Mouse (Mus musculus): ENCODE measurements around the gene Olfr639. TPM values are rescaled to one million over a fixed set of nuclear protein-coding genes. Genes with fewer than 3 reads are reported as not detected.

Olfr639 gene
- not detected in 2 replicates for polyA plus RNA-seq (2012; rRNA removed)

DNA sequence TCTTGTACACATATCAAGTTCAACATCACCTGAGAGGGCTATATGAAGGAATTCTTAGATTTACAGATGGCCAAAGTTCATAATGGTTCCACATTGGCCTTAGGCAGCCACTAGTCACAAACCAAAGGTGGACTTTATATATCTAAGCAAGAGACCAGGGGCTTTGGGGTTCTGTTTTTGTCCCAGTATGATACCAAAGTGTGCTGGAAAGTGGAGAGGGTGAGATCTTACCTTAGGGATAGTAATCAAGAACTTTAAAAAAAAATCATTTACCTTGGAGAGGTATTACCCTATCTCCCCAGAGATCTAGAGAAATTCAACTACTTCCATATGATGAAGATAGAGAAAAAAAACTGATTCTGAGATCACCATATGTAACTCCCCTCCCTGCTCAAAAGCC is at the start of gene Olfr639:
TSS of gene Olfr639 (minus strand) at position 101 of the 400 bp plus-strand sequence.
- Histone ChIP-seq H3K4me1 (ENCODE audit: control insufficient read depth, insufficient read depth, low read length) (no peaks in the 10 kb centered on the region), H3K4me3 (ENCODE audit: insufficient read depth, low read length) (no peak within 1 kb of the TSS), H3K27ac (ENCODE audit: insufficient read depth, low read length) (no peak within 1 kb of the TSS)
- TF ChIP-seq CTCF (IDR thresholded peaks at IDR 0.05; ENCODE audit: extremely low read depth, insufficient read depth, low read length) (no peak), POLR2A (IDR thresholded peaks at IDR 0.05; ENCODE audit: extremely low read depth, insufficient read depth, low read length) (no peak)

DNA sequence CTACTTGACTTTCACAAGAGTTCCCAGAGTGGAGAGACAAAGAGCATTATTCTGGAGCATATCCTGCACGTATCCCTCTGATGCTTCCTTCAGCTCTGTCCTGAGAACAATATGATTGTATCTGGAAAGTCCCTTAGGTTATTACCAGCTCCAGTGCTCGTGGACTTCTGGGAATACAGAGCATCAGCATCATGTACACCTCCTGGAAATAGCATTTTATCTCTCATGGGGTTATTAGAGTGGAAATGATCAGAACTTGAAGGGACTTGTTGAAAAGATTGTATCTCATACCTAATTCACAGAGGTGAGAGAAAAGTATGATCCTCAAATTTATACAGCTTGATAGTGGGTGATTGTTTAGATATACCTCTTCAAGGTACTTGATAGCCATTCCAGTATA is 44.2 kb upstream of the Olfr639 start, which contains the start of gene 4930516K23Rik:
TSS of gene 4930516K23Rik (minus strand) at position 101 of the 400 bp plus-strand sequence.
- no peaks in the 10 kb centered on the region for H3K4me1 ChIP-seq (ENCODE audit: control insufficient read depth, insufficient read depth, low read length)
- H3K27ac ChIP-seq (ENCODE audit: insufficient read depth, low read length), result no peak within 1 kb of the TSS
- no peak for TF ChIP-seq POLR2A (IDR thresholded peaks at IDR 0.05; ENCODE audit: extremely low read depth, insufficient read depth, low read length)
- no peak for TF ChIP-seq CTCF (IDR thresholded peaks at IDR 0.05; ENCODE audit: extremely low read depth, insufficient read depth, low read length)
- H3K4me3 ChIP-seq (ENCODE audit: insufficient read depth, low read length), result no peak within 1 kb of the TSS

DNA sequence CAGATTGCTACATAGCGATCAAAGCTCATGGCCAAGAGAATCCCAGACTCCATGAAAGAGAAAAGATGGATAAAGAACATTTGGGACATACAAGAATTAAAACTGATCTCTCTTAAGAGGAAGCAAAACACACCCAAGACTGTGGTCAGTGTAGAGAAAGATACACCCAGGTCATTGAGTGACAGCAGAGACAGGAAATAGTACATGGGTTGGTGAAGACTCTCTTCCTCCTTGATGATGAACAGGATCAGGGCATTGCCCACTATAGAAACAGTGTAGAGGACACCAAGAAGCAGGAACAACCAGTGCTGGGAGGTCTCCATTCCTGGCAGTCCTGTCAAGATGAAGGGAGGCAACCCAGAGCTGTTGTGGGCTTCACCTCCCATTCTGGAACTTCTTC is 42.1 kb upstream of the Olfr639 start:
- no peaks in the 10 kb centered on the region for H3K4me1 ChIP-seq (ENCODE audit: control insufficient read depth, insufficient read depth, low read length)
- TF ChIP-seq POLR2A (IDR thresholded peaks at IDR 0.05; ENCODE audit: extremely low read depth, insufficient read depth, low read length) (no peak), CTCF (IDR thresholded peaks at IDR 0.05; ENCODE audit: extremely low read depth, insufficient read depth, low read length) (no peak)
- H3K27ac ChIP-seq (ENCODE audit: insufficient read depth, low read length), result no peak overlapping the region
- no peak overlapping the region for H3K4me3 ChIP-seq (ENCODE audit: insufficient read depth, low read length)

DNA sequence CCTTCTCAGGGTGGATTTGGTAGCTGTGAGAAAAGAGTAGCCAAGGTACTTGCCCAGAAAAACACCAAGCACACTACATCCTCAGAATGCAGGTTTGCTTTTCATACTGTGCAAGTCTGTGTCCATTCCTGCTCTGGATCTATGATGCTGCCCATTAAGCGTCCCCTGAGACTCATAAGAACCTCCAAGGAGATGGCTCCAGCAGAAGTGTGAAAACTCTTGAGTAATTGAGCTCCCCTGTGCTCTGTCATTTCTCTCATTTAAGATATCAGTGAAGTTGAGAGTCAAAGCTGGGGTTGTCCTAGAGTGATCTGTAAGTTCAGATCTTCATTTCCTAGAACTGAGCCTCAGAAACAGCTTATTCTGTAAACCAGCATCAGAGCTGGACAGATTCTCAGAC is 35.5 kb upstream of the Olfr639 start, which contains the start of gene Olfr642:
TSS of gene Olfr642 (minus strand) at position 101 of the 400 bp plus-strand sequence.
- Histone ChIP-seq H3K27ac (ENCODE audit: insufficient read depth, low read length) (no peak within 1 kb of the TSS), H3K4me1 (ENCODE audit: control insufficient read depth, insufficient read depth, low read length) (no peaks in the 10 kb centered on the region), H3K4me3 (ENCODE audit: insufficient read depth, low read length) (no peak within 1 kb of the TSS)
- TF ChIP-seq POLR2A (IDR thresholded peaks at IDR 0.05; ENCODE audit: extremely low read depth, insufficient read depth, low read length) (no peak), CTCF (IDR thresholded peaks at IDR 0.05; ENCODE audit: extremely low read depth, insufficient read depth, low read length) (no peak)

DNA sequence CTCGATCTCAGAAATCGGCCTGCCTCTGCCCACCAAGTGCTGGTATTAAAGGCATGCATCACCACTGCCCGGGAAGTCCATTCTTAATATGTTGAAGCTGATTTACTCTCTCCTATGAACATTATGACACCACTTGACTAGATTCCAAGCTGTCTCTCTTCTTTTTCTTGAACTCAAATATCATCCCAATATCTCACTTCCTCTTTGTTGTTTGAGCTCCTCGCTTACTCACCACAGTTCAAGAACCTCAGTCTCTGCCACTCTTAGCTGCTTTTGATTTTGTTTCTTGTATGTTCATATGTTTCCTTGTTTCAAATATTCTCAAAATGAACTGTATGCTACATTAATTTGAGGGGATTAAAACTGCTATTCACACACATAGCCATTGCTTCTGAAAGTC is 33.6 kb upstream of the Olfr639 start:
- TF ChIP-seq POLR2A (IDR thresholded peaks at IDR 0.05; ENCODE audit: extremely low read depth, insufficient read depth, low read length), result no peak
- Histone ChIP-seq H3K4me3 (ENCODE audit: insufficient read depth, low read length) (no peak overlapping the region), H3K27ac (ENCODE audit: insufficient read depth, low read length) (no peak overlapping the region), H3K4me1 (ENCODE audit: control insufficient read depth, insufficient read depth, low read length) (no peaks in the 10 kb centered on the region)

DNA sequence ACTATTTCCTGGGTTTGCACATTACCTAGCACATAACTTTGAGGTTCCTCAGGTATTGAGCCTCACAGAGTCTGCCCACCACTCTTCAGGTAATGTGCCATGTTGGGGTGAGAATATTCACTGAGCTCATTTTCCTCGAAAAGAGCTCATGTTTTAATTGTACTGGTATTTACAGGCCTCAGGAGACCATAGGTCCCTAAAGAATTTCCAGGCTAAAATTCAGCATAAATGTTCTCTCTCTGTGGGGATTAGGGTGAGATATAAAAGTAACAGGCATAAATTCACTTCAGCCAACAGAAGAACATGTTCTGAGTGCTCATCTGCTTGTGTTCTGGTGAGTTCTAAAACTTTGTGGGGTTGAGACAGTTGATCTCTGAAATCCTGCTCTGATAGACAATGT is 18.0 kb upstream of the Olfr639 start, which contains the start of gene Olfr641:
TSS of gene Olfr641 (plus strand) at position 301 of the 400 bp plus-strand sequence.
- no peak within 1 kb of the TSS for H3K4me3 ChIP-seq (ENCODE audit: insufficient read depth, low read length)
- TF ChIP-seq POLR2A (IDR thresholded peaks at IDR 0.05; ENCODE audit: extremely low read depth, insufficient read depth, low read length) (no peak), CTCF (IDR thresholded peaks at IDR 0.05; ENCODE audit: extremely low read depth, insufficient read depth, low read length) (no peak)
- no peak within 1 kb of the TSS for H3K27ac ChIP-seq (ENCODE audit: insufficient read depth, low read length)
- no peaks in the 10 kb centered on the region for H3K4me1 ChIP-seq (ENCODE audit: control insufficient read depth, insufficient read depth, low read length)

DNA sequence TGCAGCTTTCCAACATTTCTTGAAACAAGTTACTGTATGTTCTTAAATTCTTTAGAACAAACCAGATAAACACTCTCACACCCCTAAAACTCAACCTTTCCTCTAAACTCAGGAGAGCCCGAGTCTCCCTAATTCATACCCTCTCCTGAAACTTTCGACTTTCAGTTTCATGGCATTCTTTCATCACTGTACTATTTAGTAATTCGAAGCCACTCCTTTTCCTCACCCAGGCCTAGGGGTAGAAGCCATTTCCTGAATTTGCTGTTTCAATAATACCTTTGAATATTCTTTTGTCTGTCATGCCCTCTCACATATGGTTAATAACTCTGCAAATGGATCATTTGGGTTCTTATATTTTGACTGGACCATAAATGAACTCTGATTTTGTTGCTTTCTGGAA is 9.9 kb upstream of the Olfr639 start:
- no peaks in the 10 kb centered on the region for H3K4me1 ChIP-seq (ENCODE audit: control insufficient read depth, insufficient read depth, low read length)
- H3K4me3 ChIP-seq (ENCODE audit: insufficient read depth, low read length), result no peak overlapping the region
- H3K27ac ChIP-seq (ENCODE audit: insufficient read depth, low read length), result no peak overlapping the region
- no peak for TF ChIP-seq CTCF (IDR thresholded peaks at IDR 0.05; ENCODE audit: extremely low read depth, insufficient read depth, low read length)
- no peak for TF ChIP-seq POLR2A (IDR thresholded peaks at IDR 0.05; ENCODE audit: extremely low read depth, insufficient read depth, low read length)

DNA sequence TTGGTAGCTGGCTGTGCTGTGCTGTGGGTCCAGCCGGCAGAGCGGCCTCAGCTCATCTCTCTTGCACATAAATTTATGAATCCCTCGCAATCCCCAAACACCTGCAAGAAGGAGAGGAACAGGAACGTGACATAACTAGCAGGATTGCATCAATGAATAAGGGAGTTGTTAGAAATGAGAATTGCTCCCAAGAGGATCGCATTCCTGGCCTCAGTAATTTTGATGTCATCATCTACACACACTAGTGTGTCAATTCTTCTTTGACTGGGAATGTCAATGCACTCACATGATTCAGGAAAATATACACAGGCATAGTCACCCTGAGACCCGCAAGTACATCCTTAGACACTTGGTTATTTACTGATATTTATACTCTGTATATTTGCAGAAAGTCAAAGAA is 8.4 kb upstream of the Olfr639 start, which contains the start of gene Olfr640:
TSS of gene Olfr640 (minus strand) at position 101 of the 400 bp plus-strand sequence.
- Histone ChIP-seq H3K27ac (ENCODE audit: insufficient read depth, low read length) (no peak within 1 kb of the TSS), H3K4me1 (ENCODE audit: control insufficient read depth, insufficient read depth, low read length) (no peaks in the 10 kb centered on the region), H3K4me3 (ENCODE audit: insufficient read depth, low read length) (no peak within 1 kb of the TSS)
- TF ChIP-seq CTCF (IDR thresholded peaks at IDR 0.05; ENCODE audit: extremely low read depth, insufficient read depth, low read length) (no peak), POLR2A (IDR thresholded peaks at IDR 0.05; ENCODE audit: extremely low read depth, insufficient read depth, low read length) (no peak)

DNA sequence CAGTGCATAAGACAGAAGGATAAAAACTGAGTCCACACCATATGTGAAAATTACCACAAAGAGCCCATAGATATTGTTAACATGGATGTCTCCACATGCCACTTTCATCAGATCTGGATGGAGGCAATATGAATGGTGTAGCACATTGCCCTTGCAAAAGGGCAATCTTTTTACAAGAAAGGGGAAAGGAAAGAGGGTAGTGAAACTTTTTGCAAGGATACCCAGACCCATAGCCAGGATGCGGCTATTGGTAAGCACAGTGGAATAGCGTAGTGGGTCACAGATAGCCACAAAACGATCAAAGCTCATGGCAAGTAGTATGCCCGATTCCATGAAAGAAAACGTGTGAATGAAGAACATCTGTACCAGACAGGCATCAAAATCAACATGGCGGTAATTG is 4.5 kb upstream of the Olfr639 start:
- no peak overlapping the region for H3K27ac ChIP-seq (ENCODE audit: insufficient read depth, low read length)
- H3K4me3 ChIP-seq (ENCODE audit: insufficient read depth, low read length), result no peak overlapping the region
- TF ChIP-seq CTCF (IDR thresholded peaks at IDR 0.05; ENCODE audit: extremely low read depth, insufficient read depth, low read length), result no peak
- no peak for TF ChIP-seq POLR2A (IDR thresholded peaks at IDR 0.05; ENCODE audit: extremely low read depth, insufficient read depth, low read length)
- H3K4me1 ChIP-seq (ENCODE audit: control insufficient read depth, insufficient read depth, low read length), result no peaks in the 10 kb centered on the region

DNA sequence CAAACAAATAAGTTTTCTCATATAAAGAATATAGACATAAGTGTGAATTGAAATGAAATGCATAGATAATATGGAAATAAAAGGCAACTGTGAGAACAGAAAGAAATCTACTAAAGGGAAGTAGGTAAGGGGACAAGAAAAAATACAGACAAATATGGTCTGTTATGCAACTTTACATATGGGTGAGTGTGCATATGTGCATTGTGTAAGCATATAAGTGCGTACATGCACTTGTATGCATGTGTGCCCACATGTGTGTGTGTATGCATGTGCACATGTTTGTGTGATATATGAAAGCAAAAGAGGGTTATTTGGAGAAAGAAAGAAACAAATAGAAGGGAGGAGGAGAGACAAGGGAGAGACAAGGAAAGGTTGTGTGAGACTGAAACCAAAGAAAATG is 1.9 kb upstream of the Olfr639 start:
- H3K4me1 ChIP-seq (ENCODE audit: control insufficient read depth, insufficient read depth, low read length), result no peaks in the 10 kb centered on the region
- no peak overlapping the region for H3K27ac ChIP-seq (ENCODE audit: insufficient read depth, low read length)
- TF ChIP-seq CTCF (IDR thresholded peaks at IDR 0.05; ENCODE audit: extremely low read depth, insufficient read depth, low read length) (no peak), POLR2A (IDR thresholded peaks at IDR 0.05; ENCODE audit: extremely low read depth, insufficient read depth, low read length) (no peak)
- no peak overlapping the region for H3K4me3 ChIP-seq (ENCODE audit: insufficient read depth, low read length)
